Mouse (Mus musculus): ENCODE measurements around the gene Bcl2l11. TPM values are rescaled to one million over a fixed set of nuclear protein-coding genes. Genes with fewer than 3 reads are reported as not detected.

The Bcl2l11 gene
- polyA plus RNA-seq, 1 experiment, result 54.4 TPM

GRCm38 (mm10) chr2:128140183-128140582, 14.3 kb downstream of the Bcl2l11 start:
- WGBS, result 93% methylated on average over 3 of the region's 3 CpGs
- H3K4me3 ChIP-seq (ENCODE audit: control insufficient read depth, insufficient read depth, low read length), result no peak overlapping the region
- no peak overlapping the region for H3K27ac ChIP-seq (ENCODE audit: control insufficient read depth, insufficient read depth, low read length)
- DNase-seq, result no peak
- TF ChIP-seq POLR2A (IDR thresholded peaks at IDR 0.05; ENCODE audit: control insufficient read depth, extremely low read depth, insufficient read depth, low read length, poor library complexity) (no peak), CTCF (IDR thresholded peaks at IDR 0.05; ENCODE audit: borderline replicate concordance, control insufficient read depth, extremely low read depth, insufficient read depth, low read length, poor library complexity) (no peak)
- no peaks in the 10 kb centered on the region for H3K27me3 ChIP-seq (ENCODE audit: control insufficient read depth, insufficient read depth, low read length)
- H3K36me3 ChIP-seq (ENCODE audit: control insufficient read depth, insufficient read depth, low read length), result no peaks in the 10 kb centered on the region
- H3K4me1 ChIP-seq (replicated peaks; ENCODE audit: control insufficient read depth, insufficient read depth, low read length), result peaks cover 2% of the 10 kb centered on the region; the same call in 1 of the 2 replicates

- Histone ChIP-seq H3K4me3 (ENCODE audit: control insufficient read depth, insufficient read depth, low read length) (no peak overlapping the region), H3K36me3 (ENCODE audit: control insufficient read depth, insufficient read depth, low read length) (peaks cover 20% of the 10 kb centered on the region), H3K27me3 (ENCODE audit: control insufficient read depth, insufficient read depth, low read length) (no peaks in the 10 kb centered on the region), H3K27ac (ENCODE audit: control insufficient read depth, insufficient read depth, low read length) (no peak overlapping the region), H3K4me1 (replicated peaks; ENCODE audit: control insufficient read depth, insufficient read depth, low read length) (peaks cover 2% of the 10 kb centered on the region; the same call in 1 of the 2 replicates)
- no peak for DNase-seq
- TF ChIP-seq CTCF (IDR thresholded peaks at IDR 0.05; ENCODE audit: borderline replicate concordance, control insufficient read depth, extremely low read depth, insufficient read depth, low read length, poor library complexity), result no peak
- TF ChIP-seq POLR2A (IDR thresholded peaks at IDR 0.05; ENCODE audit: control insufficient read depth, extremely low read depth, insufficient read depth, low read length, poor library complexity), result no peak
Measured at GRCm38 (mm10) chr2:128143992-128144391, 18.2 kb downstream of the Bcl2l11 start.

DNA sequence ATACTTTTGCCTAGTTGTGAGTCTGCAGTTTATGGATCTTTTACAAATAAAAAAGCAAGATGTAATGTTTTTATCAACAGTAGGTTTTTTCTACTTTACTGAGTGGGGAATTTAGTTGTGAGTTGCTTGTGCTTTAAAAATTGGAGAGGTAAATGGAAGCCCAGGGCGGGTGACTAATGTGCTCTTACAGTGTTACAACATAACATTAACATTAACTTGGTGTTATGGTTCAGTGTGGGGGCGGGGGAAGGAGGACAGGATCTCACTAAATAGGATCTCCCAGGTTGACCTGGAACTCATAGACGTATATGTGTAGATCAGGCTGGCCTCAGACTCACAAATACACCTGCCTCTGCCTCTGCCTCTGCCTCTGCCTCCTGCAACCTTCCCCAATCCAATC, 19.6 kb downstream of the Bcl2l11 start:
- WGBS, result 90% methylated on average over 3 of the region's 3 CpGs
- no peaks in the 10 kb centered on the region; the same call in 1 of the 2 replicates for H3K4me1 ChIP-seq (replicated peaks; ENCODE audit: control insufficient read depth, insufficient read depth, low read length)
- no peak for TF ChIP-seq POLR2A (IDR thresholded peaks at IDR 0.05; ENCODE audit: control insufficient read depth, extremely low read depth, insufficient read depth, low read length, poor library complexity)
- TF ChIP-seq CTCF (IDR thresholded peaks at IDR 0.05; ENCODE audit: borderline replicate concordance, control insufficient read depth, extremely low read depth, insufficient read depth, low read length, poor library complexity), result no peak
- no peak overlapping the region for H3K27ac ChIP-seq (ENCODE audit: control insufficient read depth, insufficient read depth, low read length)
- H3K4me3 ChIP-seq (ENCODE audit: control insufficient read depth, insufficient read depth, low read length), result no peak overlapping the region
- H3K27me3 ChIP-seq (ENCODE audit: control insufficient read depth, insufficient read depth, low read length), result no peaks in the 10 kb centered on the region
- H3K36me3 ChIP-seq (ENCODE audit: control insufficient read depth, insufficient read depth, low read length), result peaks cover 23% of the 10 kb centered on the region
- DNase-seq, result no peak

DNA sequence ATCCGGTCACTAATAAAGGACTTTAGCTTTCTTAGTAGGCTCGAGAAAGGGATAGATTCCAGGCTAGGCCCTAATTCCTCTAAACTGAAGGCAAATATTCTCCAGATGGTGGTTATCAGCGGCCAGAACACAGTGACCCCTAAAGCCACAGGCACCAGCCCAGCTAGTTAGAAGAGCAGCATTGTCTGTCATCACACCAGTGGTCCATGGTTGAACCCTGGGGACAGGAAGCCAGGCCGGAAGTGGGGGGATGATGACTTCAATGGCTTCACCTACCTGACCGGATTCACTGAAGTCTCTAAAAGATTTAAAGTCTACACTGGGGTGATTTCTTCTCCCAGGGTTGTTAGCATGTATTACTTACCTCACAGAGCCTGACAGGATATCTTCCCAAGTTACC, 23.8 kb downstream of the Bcl2l11 start:
- Histone ChIP-seq H3K4me3 (ENCODE audit: control insufficient read depth, insufficient read depth, low read length) (no peak overlapping the region), H3K36me3 (ENCODE audit: control insufficient read depth, insufficient read depth, low read length) (peaks cover 23% of the 10 kb centered on the region), H3K27me3 (ENCODE audit: control insufficient read depth, insufficient read depth, low read length) (no peaks in the 10 kb centered on the region), H3K27ac (ENCODE audit: control insufficient read depth, insufficient read depth, low read length) (no peak overlapping the region), H3K4me1 (replicated peaks; ENCODE audit: control insufficient read depth, insufficient read depth, low read length) (peaks cover 33% of the 10 kb centered on the region)
- 98% methylated on average over 5 of the region's 5 CpGs for WGBS
- DNase-seq, result no peak
- no peak for TF ChIP-seq POLR2A (IDR thresholded peaks at IDR 0.05; ENCODE audit: control insufficient read depth, extremely low read depth, insufficient read depth, low read length, poor library complexity)
- no peak for TF ChIP-seq CTCF (IDR thresholded peaks at IDR 0.05; ENCODE audit: borderline replicate concordance, control insufficient read depth, extremely low read depth, insufficient read depth, low read length, poor library complexity)

DNA sequence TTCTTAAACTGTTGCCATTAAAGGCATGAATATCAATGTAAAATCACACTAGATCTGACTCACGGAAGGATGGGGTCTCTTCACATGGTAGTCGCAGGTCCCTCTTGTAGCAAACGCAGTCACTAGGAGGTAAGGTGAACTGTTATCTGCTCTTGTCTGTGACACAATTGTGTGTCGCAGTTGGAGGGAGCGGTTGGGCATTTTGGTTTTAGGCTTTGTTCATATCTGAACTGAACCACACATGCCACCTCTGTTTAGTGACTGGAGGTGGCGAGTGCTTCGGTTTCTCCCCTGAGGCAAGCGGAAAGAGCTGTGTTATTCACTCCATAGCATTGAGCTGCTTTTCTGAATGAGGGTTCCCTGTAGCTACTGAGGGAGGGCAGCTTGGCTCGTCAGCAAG, 26.4 kb downstream of the Bcl2l11 start:
- peaks cover 57% of the 10 kb centered on the region for H3K4me1 ChIP-seq (replicated peaks; ENCODE audit: control insufficient read depth, insufficient read depth, low read length)
- peaks cover 18% of the 10 kb centered on the region for H3K36me3 ChIP-seq (ENCODE audit: control insufficient read depth, insufficient read depth, low read length)
- DNase-seq, result no peak
- H3K4me3 ChIP-seq (ENCODE audit: control insufficient read depth, insufficient read depth, low read length), result no peak overlapping the region
- H3K27me3 ChIP-seq (ENCODE audit: control insufficient read depth, insufficient read depth, low read length), result no peaks in the 10 kb centered on the region
- peak overlapping the region; percentile 65 for H3K27ac ChIP-seq (ENCODE audit: control insufficient read depth, insufficient read depth, low read length)
- 63% methylated on average over 9 of the region's 9 CpGs for WGBS
- TF ChIP-seq CTCF (IDR thresholded peaks at IDR 0.05; ENCODE audit: borderline replicate concordance, control insufficient read depth, extremely low read depth, insufficient read depth, low read length, poor library complexity) (no peak), POLR2A (IDR thresholded peaks at IDR 0.05; ENCODE audit: control insufficient read depth, extremely low read depth, insufficient read depth, low read length, poor library complexity) (no peak)

- H3K4me1 ChIP-seq (replicated peaks; ENCODE audit: control insufficient read depth, insufficient read depth, low read length), result peaks cover 59% of the 10 kb centered on the region
Measured at GRCm38 (mm10) chr2:128152845-128153550, 27.2 kb downstream of the Bcl2l11 start.

More at GRCm38 (mm10) chr2:128152845-128153550, 27.2 kb downstream of the Bcl2l11 start:
- Histone ChIP-seq H3K27ac (ENCODE audit: control insufficient read depth, insufficient read depth, low read length) (peak overlapping the region; percentile 90), H3K4me3 (ENCODE audit: control insufficient read depth, insufficient read depth, low read length) (no peak overlapping the region), H3K36me3 (ENCODE audit: control insufficient read depth, insufficient read depth, low read length) (peaks cover 10% of the 10 kb centered on the region), H3K27me3 (ENCODE audit: control insufficient read depth, insufficient read depth, low read length) (no peaks in the 10 kb centered on the region)
- TF ChIP-seq POLR2A (IDR thresholded peaks at IDR 0.05; ENCODE audit: control insufficient read depth, extremely low read depth, insufficient read depth, low read length, poor library complexity), result no peak
- no peak for TF ChIP-seq CTCF (IDR thresholded peaks at IDR 0.05; ENCODE audit: borderline replicate concordance, control insufficient read depth, extremely low read depth, insufficient read depth, low read length, poor library complexity)
- 7% methylated on average over 16 of the region's 16 CpGs for WGBS
- peak; percentile 76 for DNase-seq

Measured in thymus, adult 2 months (tissue).